Mouse (Mus musculus): ENCODE measurements at regions not wholly inside any gene's neighbourhood (a gene's known extent, or its start where the extent isn't known, plus 50 kb on each side); places are given as distances from the start of the nearest gene placed in this dataset.
"Not testable (repeated sequence)": the region's sequence is repeated elsewhere in the genome, so short reads cannot be mapped to it uniquely, and the experiment has no call there.

- peak; percentile 53 for DNase-seq (ENCODE audit: low spot score)
Observed at GRCm38 (mm10) chr14:8867641-8868040, 201.6 kb upstream of the 4930452B06Rik start.

GRCm38 (mm10) chr14:8851572-8851971 is 185.5 kb upstream of the 4930452B06Rik start:
- no peak for DNase-seq (ENCODE audit: low spot score)

- no peak for DNase-seq (ENCODE audit: low spot score)
Observed at GRCm38 (mm10) chr14:8850208-8850607, 184.2 kb upstream of the 4930452B06Rik start.

GRCm38 (mm10) chr14:8833516-8833915 is 167.5 kb upstream of the 4930452B06Rik start:
- DNase-seq (ENCODE audit: low spot score), result no peak

- DNase-seq (ENCODE audit: low spot score), result not testable (repeated sequence)
Observed at GRCm38 (mm10) chr14:8800217-8800616, 134.2 kb upstream of the 4930452B06Rik start.

GRCm38 (mm10) chr14:8789348-8789747 is 123.3 kb upstream of the 4930452B06Rik start:
- no peak for DNase-seq (ENCODE audit: low spot score)

- no peak for DNase-seq (ENCODE audit: low spot score)
Observed at GRCm38 (mm10) chr14:8760541-8760940, 94.5 kb upstream of the 4930452B06Rik start.

- DNase-seq (ENCODE audit: low spot score), result no peak
Observed at GRCm38 (mm10) chr14:8736831-8737230, 70.8 kb upstream of the 4930452B06Rik start.

GRCm38 (mm10) chr14:8733261-8733660 is 67.2 kb upstream of the 4930452B06Rik start:
- DNase-seq (ENCODE audit: low spot score), result no peak

- no peak for DNase-seq (ENCODE audit: low spot score)
Observed at GRCm38 (mm10) chr14:8727364-8727763, 61.3 kb upstream of the 4930452B06Rik start.

All from left cerebral cortex, adult 11 months (tissue).